Mouse (Mus musculus): ENCODE results near the gene Crat.

DNA sequence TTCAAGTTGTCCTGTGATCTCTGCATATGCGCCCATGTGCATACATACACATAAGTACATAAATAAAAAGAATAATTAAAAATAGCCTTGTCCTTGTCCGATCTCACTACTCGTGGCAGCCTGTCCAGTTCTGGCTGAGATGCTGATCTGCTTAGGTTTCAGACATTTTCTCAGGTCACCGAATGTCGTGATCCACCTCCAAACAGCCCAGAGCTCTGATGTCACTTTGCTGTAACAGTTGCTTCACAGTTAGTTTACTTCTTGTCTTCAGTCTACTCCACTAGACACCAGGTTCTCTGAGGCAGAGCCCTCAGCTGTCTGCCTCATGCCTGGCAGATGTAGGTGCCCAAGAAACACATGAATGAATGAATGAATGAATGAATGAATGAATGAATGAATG lies 48.8 kb upstream of the Crat start:
- TF ChIP-seq CTCF (IDR thresholded peaks at IDR 0.05; ENCODE audit: low read depth, low read length): no peak
- TF ChIP-seq POLR2A (IDR thresholded peaks at IDR 0.05; ENCODE audit: extremely low read depth, insufficient read depth, low read length): no peak
